Mouse (Mus musculus) mammary gland, adult 2 months (tissue): ENCODE measurements around the gene Axl. TPM values are rescaled to one million over a fixed set of nuclear protein-coding genes. Genes with fewer than 3 reads are reported as not detected.

Source experiments
- polyA plus RNA-seq: library from polyadenylated mRNA; depleted of rRNA; stranded (reverse); fragments of >200 nt; gene quantifications from 2 replicates; pipeline ENCODE4 v1.2.3, GENCODE M21; 2012; ENCODE audit warnings: low replicate concordance; rRNA removed

Axl gene
- 140 and 145 TPM in 2 replicates for polyA plus RNA-seq

DNA sequence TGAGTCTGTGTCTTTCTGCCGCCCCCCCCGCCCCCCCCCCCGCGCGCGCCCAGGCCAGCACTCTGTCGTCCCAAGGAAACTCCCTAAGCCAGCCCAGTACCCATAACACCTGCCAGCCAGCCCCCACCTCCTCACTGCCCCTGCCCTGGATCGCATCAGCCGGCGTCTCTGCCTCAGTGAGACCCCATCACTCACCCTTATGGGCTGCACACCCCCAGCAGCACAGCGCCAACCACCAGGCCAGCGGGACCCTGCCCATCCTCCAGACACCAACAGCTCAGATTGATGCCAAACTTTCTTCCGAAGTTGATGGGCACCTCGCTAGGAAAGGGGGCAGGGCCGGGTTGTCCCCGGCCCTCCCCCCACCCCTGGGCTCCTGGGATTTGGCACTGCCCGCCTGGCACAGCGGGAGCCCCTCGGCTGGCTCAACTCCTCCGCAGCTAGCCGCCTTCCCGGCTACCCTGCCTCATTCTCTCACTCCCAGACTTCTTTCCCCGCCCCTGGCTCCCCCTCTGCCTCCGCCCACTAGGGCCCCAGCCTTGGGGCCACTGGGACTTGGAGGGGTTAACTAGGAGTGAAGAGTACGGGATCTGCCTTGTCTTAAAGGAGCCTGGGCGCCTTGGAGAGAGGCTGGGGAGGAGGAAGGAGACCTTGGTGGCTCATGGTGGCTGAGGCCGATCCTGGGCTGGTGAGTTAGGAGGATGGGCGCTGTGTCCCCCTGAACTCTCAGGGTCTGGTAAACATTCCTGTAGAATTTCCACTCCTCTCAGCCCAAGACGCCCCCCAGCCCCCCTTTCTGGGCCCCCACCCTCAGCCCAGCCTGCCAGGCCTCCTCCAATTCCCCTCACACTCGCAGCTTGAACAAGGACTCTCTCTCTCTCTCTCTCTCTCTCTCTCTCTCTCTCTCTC is at the start of gene Axl:
Gene Axl, minus strand, starts transcription at position 486 of the 909 bp plus-strand sequence.

DNA sequence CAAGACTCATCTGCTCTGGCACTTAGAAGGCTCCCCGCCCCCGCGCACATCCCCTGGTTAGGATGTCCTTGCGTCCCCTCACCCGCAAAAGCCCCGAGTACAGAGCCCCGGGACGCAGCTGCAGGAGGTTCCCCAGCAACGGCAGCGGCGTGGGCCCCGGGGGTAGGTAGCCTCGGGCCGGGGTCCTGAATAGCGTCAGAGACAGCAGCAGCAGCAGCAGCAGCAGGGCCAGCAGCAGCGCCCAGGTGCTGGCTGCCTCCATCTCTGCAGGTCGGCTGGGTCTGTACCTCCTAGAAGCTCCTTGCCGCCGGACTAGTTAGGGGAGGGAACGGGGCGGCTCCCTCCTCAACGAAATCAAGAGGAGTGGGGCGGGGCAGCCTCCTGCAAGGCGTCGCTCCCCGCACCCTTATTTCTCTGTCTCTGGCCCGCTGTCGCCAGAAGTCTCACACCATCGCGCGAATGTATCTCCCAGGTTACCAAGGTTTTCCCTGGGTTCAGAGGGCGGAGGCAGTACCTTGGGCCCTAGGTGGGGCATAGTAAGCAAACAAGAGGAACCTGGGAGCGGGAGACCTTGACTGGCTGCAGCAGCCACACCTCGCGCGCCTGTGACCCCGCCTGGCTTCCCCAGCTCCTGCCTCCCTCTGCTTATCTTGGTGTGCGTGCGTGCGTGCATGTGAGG is 27.9 kb upstream of the Axl start, which contains the start of gene Cyp2s1:
Gene Cyp2s1, minus strand, starts transcription at position 673 of the 679 bp plus-strand sequence.

DNA sequence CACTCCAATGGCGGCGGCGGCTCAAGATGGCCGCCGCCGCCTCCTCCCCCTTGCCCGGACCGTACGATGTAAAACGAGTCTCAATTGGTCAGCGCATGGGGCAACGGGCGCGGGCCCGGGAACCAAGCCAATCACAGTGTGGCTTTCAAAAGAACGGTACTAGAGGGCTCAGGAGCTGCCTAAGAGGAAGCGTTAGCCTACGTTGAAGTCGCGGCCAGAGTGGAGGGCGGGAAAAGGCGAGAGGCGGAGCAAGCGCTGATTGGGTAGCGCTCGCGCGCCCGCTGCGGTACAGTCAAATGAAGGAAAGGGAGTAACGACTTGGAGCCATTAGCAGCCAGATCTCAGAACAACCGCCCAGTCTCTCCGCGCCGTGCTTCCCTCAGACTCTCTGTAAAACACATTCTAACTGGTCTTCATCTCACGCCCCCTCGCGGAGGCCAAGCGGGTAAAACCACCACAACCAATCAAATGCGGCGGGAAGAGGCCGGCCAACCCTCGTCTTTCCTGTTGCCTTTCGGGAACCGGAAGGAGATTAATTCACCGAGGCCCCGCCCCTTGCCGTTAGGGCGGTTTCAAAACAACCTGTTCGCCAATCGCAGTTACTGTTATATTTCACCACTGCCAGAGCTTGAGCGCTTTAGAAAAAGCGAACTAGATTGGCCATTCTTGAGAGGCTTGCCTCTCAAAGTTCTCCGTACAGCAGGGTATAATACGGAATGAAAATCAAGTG is 33.6 kb downstream of the Axl start, which contains the start of gene Hnrnpul1:
Gene Hnrnpul1, minus strand, starts transcription at position 20 of the 730 bp plus-strand sequence.

GRCm38 (mm10) chr7:25718788-25719417 is 69.6 kb downstream of the Axl start, which contains the start of gene Ccdc97:
Ccdc97 (minus strand) TSS chr7:25719088.

Other genes starting within 250 kb of the Axl start
- 0.27 TPM in 1 of 2 replicates, not detected in the other for gene Ceacam2, start 248.8 kb downstream of the Axl start, polyA plus RNA-seq
- not detected in 2 replicates for gene Erich4, start 172.8 kb downstream of the Axl start, polyA plus RNA-seq
- 72.7 and 88.8 TPM in 2 replicates for gene Dmac2, start 169.3 kb downstream of the Axl start, polyA plus RNA-seq
- 16.0 and 41.9 TPM in 2 replicates for gene B3gnt8, start 162.1 kb downstream of the Axl start, polyA plus RNA-seq
- 430 and 538 TPM in 2 replicates for gene Bckdha, start 129.7 kb downstream of the Axl start, polyA plus RNA-seq
- 57.6 and 133 TPM in 2 replicates for gene Exosc5, start 129.5 kb downstream of the Axl start, polyA plus RNA-seq
- gene Tmem91, start 113.5 kb downstream of the Axl start, polyA plus RNA-seq: 1.5 and 2.5 TPM in 2 replicates
- 49.1 and 72.8 TPM in 2 replicates for gene B9d2, start 107.9 kb downstream of the Axl start, polyA plus RNA-seq
- 50.3 and 124 TPM in 2 replicates for gene Tgfb1, start 101.7 kb downstream of the Axl start, polyA plus RNA-seq
- 80.6 and 109 TPM in 2 replicates for gene Ccdc97, start 69.6 kb downstream of the Axl start, polyA plus RNA-seq
- 30.7 and 50.8 TPM in 2 replicates for gene Hnrnpul1, start 33.9 kb downstream of the Axl start, polyA plus RNA-seq
- gene Cyp2s1, start 28.2 kb upstream of the Axl start, polyA plus RNA-seq: 4.4 and 4.9 TPM in 2 replicates
- 0.14 and 2.6 TPM in 2 replicates for gene Cyp2b10, start 108.9 kb upstream of the Axl start, polyA plus RNA-seq